Mouse (Mus musculus) MEL (cell line): ENCODE measurements around the gene Smg6.

Experiments used
- CHD2 ChIP-seq: IDR thresholded peaks from 2 replicates; pipeline ENCODE4 v1.6.1; 2011; ENCODE audit warnings: low read length, improper control_type of control experiment
- CTCF ChIP-seq, 3 experiments: IDR thresholded peaks in 2 of 3; conservative IDR thresholded peaks in 1 of 3; 2 replicates each; pipeline ENCODE4 v1.5.1; 2011 to 2012; ENCODE audit warnings: low read length in 3 of 3, low read depth in 2 of 3, mild to moderate bottlenecking in 2 of 3, improper control_type of control experiment in 1 of 3, inconsistent platforms in 1 of 3, mixed read lengths in 1 of 3, moderate library complexity in 1 of 3; ENCODE audit not compliant: control insufficient read depth in 1 of 3, insufficient read depth in 1 of 3, poor library complexity in 1 of 3, severe bottlenecking in 1 of 3
- GATA1 ChIP-seq: IDR thresholded peaks from 2 replicates; pipeline ENCODE4 v1.6.1; 2011; ENCODE audit warnings: low read depth, low read length, improper control_type of control experiment
- MAFK ChIP-seq: IDR thresholded peaks from 2 replicates; pipeline ENCODE4 v1.6.1; 2011; ENCODE audit warnings: low read depth, mild to moderate bottlenecking, low read length, improper control_type of control experiment, borderline replicate concordance
- RCOR1 ChIP-seq: IDR thresholded peaks from 2 replicates; pipeline ENCODE4 v1.6.1; 2012; ENCODE audit warnings: low read depth, mild to moderate bottlenecking, inconsistent platforms, low read length, improper control_type of control experiment
- TCF12 ChIP-seq: IDR thresholded peaks from 2 replicates; pipeline ENCODE4 v1.6.1; 2014; ENCODE audit warnings: low read depth, mild to moderate bottlenecking, inconsistent platforms, low read length, improper control_type of control experiment, moderate library complexity
- UBTF ChIP-seq: IDR thresholded peaks from 2 replicates; pipeline ENCODE4 v1.6.1; 2012; ENCODE audit warnings: low read depth, mild to moderate bottlenecking, inconsistent platforms, low read length, improper control_type of control experiment, moderate library complexity, borderline replicate concordance; ENCODE audit not compliant: insufficient read depth

DNA sequence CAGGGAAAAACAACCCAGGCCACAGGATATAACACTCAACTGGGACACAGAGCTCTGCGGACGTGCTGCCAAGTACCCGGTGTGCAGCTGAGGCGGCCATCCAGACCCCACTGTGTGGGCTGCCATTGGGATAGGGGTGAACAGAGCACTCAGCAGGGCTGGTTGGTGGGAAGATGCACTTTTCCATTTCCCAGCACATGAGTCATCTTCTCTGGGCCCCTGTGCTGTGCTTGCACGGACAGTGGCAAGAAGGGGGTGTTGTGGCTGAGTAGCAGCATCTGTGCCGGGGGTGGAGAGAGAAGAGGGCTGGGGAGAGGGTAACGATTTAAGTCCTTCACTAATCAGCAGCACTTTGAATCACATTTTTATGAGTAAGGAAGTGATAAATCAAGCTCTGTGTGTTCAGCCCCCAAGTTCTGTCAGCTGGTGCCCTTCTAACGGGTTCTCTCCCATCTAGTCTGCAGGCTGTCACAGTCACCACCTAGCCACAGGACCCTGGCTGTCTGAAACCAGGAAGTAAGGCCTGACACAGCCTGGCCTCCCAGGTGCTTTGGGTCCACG lies 66.9 kb downstream of the Smg6 start:
- TF ChIP-seq CTCF (IDR thresholded peaks at IDR 0.05 in 2 of 3, conservative IDR thresholded peaks at IDR 0.05 in 1 of 3; ENCODE audit: control insufficient read depth in 1 of 3, insufficient read depth in 1 of 3, low read depth in 2 of 3, low read length in 3 of 3, poor library complexity in 1 of 3, severe bottlenecking in 1 of 3) (no peak), UBTF (no peak), TCF12 (no peak), RCOR1 (no peak), MAFK (no peak), GATA1 (no peak), CHD2 (no peak)
